Mouse (Mus musculus) bone marrow macrophage, adult 2 months (primary cell): Measurements from ENCODE around the gene Bicdl2.

Experiments used
- CTCF ChIP-seq: IDR thresholded peaks from 2 replicates; pipeline ENCODE4 v1.5.1; 2012; ENCODE audit warnings: low read depth, mild to moderate bottlenecking, low read length, moderate library complexity
- POLR2A ChIP-seq: IDR thresholded peaks from 2 replicates; pipeline ENCODE4 v1.6.1; 2012; ENCODE audit warnings: mild to moderate bottlenecking, low read depth, low read length, borderline replicate concordance

DNA sequence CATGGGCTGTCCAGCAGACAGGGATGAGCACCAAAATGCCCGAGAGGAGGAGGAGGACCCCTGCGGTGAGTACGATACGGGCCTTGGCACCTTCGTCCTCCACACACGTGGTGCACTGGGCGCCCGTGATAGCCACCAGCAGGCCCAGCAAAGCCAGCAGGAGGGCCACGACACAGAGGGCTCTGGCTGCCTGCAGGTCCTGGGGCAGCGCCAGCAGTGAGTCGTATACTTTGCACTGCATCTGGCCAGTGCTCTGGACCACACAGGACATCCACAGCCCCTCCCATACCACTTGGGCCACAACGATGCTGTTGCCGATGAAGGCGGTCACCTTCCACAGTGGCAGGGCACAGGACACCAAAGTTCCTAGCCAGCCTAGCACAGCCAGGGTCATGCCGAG lies 22.9 kb downstream of the Bicdl2 start:
- TF ChIP-seq CTCF (no peak), POLR2A (no peak)
